Mouse (Mus musculus) urinary bladder, postnatal 36 days (tissue): ENCODE measurements around the gene Tbx1.

Experiments used
- DNase-seq, 2 experiments: peaks; one replicate each; pipeline ENCODE4 v3.0.0; 2022; ENCODE audit warnings: low spot score in 2 of 2, mixed read lengths in 1 of 2

Gene Tbx1

DNA sequence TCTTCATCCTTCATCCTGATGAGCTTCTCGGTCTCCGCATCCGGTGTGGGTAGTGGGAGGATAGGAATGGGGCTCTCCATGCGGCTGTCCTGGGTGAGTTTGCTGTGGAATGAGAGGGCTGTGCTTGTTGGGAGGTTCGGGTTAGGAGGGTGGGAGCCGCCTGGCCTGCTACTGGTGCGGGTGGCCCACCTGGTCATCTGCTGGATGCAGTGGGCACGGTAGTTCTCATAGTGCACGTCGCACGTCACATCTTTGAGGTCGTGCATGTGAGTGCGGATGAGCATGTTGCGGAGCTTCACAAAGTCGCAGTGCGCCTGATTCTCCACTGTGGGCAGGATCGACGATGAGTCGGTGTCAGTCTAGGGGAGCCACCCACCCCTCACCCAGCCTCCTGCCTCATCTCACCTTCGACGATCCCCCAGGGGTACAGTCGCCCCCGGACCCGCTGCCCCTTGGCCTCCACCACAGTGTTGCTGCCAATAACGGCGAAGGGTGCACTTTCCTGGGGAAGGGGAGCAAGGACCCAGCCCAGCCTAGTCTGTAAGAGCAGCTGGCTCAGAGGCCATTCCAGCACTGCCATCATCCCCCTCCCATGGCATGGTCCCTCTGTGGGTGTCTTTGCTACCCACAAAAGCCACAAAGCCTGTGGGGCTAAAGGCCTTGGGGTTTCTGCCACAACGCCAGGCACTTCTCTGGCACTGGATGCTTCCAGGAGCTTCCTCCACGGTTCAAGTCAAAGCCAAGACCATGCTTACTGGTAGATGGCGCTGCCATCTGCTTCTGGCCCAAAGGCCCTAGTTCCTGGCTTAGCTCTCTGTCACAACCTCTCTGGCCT is 32.7 kb upstream of the Tbx1 start:
- DNase-seq, result no peak

DNA sequence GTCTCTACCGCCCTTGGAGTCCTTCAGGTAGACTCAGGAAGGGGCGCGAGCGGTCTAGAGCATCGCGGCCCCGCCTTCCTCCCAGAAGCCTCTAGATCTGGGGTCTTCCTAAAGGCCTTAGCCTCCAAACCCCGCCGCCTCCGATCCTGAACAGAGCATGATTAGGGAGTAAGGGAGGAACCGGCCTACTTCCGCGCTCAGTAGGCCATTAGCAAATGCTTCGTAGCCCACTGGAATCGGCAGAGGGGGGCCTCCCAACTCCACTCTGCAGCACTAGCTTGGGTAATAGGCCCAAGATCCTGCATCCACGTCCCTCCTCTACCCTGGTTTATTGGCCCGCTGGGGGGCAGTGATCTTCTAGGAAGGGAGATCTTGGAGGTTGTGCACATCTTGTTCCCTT is 31.5 kb upstream of the Tbx1 start, which contains the start of gene Gp1bb:
Gene Gp1bb (minus strand): TSS at position 385 of the 400 bp plus-strand sequence.
- no peak for DNase-seq

DNA sequence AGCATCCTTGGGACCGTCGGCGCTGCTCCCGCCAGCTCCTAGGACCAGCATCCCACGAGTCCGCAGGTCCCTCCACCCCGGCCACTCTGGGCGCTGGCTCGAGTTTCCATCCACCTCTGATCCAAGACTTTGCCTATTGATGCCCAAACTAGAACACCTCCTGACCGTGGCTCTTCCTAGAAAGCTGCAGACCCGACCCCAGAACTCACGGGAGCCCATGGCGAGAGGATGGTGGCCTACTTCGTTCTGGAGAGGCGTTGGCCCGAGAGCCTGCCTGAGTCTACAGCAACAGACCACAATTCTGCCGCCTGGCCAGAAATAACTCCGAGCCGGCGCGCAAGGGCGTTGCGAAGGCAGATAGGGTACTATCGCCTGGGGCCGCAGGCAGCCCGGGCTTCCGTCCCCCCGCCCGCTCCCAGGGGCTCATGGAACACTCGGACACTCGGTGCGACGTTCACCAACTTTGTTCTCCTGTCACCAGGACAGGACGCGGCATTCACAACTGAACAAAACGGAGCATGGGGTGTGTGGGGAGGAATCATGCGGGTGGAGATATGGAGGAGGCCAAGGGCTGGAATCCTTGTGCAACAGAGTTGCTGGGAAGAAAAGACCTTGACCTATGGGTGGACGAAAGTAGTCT is 31.0 kb upstream of the Tbx1 start:
- DNase-seq, result no peak

DNA sequence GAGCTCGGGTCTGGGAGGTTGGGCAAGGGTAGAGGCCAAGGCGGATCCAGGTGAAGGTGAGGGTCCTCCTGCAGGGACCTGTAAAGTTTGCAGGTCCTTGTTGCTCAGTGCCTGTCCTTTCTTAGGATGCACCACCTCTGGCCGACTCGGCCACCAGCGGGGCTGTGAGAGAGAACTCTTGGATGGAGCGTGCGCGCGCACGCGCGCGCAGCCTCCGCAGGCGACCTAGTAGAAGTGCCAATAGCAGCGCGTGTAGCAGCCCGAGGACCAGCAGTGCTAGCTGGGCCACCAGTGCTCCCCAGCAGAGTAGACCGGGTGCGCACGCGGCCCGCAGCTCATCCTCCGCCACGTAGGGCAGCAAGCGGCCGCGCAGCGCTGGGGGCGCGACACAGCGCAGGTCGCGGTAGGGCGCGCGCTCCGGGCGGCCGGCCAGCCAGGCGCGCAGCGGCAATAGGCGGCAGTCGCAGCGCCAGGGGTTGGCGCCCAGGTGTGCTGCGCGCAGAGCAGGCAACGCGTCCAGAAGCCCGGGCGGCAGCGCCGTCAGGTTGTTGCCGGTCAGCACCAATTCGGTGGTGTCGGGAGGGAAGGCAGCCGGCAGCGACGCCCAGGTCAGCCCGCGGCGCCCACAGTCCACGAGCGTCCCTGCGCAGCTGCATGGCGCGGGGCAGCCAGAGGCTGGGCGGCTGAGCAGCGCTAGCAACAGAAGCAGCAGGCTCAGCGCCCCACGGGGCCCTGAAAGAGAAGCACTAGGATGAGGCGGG is 30.3 kb upstream of the Tbx1 start:
- no peak for DNase-seq

DNA sequence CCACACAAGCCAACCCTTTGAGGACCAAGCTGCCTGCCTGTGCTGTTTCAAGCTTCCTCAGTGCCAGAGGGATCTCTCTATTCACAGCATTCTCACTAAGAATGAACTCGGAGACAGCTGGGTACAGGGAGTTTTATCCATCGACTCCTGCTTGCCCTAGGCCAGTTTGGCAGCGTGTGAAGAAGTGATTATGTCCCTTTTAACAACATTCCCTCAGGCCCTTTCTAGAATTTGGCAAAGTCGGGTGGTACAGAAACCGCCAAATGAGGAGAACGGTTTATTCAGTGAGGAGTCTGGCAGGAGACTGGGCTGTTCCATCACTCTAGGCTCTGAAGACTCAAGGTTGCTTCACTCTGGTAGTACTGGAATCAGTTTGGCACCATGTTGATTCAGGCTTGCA is 29.7 kb upstream of the Tbx1 start:
- no peak for DNase-seq

DNA sequence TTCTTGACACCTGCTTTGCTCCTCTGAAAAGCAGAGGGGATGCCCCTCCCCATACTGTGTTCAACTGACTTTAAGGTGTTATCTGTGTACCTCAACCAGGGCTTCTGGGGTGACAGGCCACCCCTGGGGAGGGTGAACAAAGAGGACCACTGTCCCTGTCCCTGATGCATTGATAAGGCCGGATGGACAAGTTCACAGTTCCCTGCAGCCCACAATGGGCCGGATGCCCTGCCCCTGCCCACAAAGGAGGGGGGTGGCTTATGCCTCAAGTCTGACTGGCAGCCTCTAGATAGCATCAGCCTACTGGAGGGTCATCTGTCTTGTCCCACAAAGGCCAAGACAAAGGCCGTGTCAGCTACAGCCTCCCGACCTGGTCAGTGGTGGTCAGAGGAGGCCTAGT is 28.6 kb upstream of the Tbx1 start:
- DNase-seq, result no peak

DNA sequence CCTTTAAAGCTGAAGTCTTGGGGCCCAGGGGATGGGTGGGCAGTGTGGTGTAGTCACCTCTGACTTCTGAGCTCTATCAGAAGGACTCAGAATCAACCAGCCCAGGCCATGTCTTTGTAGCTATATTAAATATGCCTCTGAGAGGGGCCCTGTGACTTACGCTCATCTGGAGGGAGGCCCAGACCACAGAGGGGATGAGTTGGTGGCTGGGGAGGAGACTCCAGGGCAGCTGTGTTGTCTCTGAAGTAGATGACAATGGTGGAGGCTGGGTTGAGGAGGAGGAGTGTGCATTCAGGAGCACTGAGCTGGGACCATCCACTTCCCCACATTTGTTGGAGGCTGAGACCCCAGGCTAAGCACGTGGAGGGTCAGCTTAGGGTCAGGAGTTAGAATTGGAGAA is 27.8 kb upstream of the Tbx1 start:
- no peak for DNase-seq

DNA sequence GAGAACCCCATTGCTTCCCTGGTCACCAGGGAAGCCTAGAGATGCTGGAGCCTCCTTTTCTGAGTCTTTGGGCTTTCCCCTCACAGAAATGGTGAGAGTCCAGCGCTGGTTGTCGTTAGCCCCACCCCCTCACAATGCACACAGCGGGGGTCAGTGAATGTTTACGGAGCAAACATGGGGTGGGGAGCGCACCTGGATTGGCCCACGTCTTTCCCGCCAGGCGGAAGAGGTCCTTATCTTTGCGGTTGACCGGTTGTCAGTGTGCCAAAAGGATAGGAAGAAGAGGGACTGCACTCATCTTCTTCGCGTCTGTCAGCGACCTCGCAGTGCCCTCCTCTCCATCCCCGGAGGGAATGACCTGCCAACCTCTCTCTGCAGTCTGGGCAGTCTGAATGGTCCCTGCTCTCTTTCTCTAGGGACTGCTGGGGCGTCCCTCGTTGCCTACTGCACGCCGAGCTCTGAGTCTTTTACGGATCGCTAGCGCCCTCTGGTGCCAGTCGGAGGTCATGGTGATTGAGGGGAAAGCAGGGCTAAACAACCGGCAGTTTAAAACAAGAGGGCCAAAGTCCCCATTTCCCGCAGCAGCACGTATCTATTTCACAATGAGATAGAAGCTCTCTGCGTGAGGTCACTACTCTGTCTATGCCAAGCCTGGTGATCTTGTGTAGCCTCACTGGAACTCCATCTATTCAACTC is 27.0 kb upstream of the Tbx1 start:
- peak; percentile 87 to 89 for DNase-seq

DNA sequence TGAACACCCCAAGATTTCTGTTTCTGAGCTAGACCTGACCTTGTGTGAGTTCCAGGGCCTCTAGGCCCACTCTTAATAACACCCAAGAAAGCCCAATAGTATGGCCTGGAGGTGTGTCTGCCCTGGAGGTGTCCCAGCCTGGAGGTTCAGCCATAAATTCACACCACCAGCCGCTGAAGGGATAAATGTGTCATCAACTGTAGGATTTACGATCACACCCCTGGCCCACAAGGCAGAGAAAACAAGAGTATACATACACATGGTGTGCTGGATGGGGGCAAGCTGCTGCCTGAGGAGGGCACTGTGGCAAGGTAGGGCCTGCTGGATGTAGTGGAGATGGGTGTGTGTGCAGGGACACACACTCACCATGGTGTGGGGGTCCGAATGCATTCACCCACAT is 22.8 kb upstream of the Tbx1 start:
- no peak for DNase-seq

DNA sequence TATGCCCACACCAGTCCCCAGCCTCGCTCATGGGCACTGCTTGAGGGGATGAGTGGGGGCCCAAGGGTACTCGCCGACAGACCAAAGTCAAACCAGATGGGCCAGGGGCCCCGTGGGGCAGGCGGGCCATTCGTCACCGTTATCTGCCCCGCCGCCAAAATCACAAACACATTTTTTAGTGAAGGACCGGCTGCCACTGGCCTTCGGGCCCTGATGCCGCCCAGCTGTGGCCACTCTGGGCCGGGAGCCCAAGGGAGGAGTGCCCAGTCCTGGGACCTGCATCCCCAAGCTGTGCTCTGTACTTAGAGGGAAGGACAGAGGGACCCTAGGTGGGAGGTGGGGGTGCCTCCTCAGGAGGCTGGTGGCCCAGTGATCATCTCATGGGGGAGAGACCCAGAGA is 21.3 kb upstream of the Tbx1 start:
- DNase-seq, result no peak

DNA sequence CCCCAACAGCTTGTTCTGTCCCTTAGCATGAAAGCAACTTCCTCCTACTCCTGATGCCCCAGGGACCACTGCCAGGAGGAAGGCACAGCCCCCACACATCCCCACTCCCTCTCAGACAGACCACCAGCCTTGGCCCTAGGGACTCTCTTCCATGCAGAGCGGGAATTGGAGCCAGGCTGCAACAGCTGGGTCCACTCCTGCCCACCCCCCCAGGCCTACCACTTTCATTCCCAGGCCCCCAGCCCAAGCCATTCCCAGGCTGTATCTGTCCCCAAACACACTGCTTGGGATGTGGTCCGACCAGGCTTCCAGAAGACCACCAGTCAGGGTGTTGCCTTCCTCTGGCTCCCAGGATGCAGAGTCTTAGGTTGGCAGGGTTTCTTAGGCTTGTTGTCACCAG is 18.6 kb upstream of the Tbx1 start:
- DNase-seq, result no peak

DNA sequence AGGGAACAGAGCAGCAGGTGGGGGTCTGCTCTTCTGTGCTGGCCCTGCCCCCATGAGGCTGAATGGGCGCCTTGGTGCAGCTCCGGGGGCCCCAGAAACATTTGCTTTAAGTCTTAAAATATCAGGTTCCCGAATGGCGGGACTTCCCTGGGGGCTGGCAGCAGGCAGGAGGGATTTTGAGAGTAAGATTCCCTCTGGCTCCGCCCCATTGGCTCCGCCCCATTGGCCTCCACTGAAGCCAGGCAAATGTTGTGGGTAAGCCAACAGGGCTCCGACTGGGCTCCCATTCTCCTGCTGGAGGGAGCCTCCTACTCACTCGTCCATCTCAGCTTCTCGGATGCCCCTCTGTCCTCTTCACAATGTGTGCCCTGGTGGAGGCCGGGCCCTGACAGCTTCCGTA is 17.8 kb upstream of the Tbx1 start:
- no peak for DNase-seq

DNA sequence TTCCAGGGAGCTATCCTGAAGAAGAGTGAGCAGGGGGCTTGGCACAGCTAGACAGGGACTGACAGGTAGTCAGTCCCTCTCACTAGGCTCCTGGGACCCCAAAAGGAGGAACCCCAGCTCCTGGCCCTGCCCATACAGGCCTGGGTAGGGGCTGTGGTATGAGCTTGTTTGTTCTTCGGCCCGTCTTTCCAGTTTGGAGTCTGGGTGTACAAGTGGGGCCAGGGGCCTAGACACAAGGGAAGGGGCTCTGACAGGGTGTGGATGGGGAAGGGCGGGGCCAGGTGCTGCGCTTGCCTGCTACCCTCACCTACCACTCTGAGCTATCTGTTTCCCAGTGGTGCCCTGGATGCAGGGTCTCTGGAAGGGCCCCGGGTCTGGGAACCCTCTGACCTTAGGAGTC is 15.2 kb upstream of the Tbx1 start:
- peak in 1 of 2 experiments; percentile 36 for DNase-seq

DNA sequence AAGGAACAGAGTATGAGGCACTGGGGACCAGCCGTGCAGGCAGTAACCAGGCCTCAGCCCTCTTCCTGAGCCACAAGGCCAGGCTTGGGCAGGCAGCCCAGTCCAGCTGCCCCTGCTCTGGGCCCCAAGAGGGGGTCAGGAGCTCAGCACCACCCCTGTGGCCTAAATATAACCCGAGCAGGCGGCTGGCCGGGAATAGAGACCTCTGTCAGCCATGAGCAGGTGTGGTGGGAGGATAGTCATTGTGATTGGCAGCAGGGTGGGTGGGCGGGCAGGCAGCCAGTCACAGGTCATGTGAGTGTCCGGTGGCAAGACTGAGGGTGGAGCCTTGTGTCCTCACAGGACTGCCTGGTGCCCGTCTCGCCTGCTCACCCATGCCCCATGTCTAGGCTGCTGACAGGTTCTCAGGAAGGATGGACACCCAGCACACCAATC is 13.8 kb upstream of the Tbx1 start:
- no peak for DNase-seq

DNA sequence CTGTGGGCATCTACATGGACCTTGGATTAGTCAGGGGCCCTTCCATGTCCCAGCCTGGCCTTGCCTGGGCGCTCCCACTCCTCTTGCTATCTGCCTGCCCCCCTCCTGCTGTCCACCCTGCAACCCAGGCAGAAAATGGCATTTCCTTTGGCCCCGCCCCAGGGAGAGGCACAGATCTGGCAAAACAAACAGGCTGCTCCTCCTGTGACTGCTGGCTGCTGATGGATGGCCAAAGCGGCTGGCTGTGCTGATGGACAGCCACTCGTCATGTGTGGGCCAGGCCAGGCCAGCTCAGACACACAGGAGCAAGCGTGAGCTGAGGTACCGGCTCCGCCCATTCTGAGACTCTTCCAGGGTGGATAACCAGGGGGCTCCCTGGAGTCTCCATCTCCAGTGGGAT is 11.0 kb upstream of the Tbx1 start:
- DNase-seq, result peak in 1 of 2 experiments; percentile 28

DNA sequence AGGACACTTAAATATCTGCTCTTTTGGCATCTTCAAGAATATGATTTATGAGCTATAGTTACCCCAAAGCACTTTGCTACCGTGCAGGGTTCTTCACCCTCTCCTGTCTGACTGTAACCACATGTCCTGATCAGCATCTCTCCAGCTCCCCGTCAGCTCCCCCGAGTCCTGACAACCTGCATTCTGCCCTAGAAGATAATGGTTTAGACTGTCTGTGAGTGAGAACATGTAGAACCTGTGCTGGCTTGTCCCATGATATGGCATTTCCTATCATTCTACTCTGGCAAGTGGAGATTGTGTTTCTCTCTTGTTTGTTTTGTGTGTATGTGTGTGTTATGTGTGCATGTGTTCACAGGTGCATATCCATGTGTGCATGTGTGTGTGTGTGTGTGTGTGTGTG is 7.5 kb upstream of the Tbx1 start:
- no peak for DNase-seq

DNA sequence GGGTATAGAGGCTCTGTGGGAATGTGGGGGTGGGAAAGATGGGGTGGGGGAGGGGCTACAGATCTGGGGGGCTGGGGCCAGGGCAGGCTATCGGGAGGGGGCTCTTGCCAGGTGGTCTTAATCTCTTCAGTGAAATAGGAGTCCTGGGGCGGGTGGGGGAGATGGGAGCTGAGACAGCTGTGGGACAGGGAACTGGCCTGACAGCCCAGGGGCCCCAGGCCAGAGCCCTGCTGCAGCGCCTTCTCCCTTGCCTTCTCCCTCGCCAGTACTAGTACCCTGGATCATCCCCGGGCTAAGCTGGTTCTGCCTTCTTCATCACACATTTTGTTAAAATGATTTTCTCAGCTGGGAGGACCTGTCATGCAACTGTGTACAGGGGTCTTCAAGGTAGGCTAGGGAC is 5.8 kb upstream of the Tbx1 start:
- no peak for DNase-seq

DNA sequence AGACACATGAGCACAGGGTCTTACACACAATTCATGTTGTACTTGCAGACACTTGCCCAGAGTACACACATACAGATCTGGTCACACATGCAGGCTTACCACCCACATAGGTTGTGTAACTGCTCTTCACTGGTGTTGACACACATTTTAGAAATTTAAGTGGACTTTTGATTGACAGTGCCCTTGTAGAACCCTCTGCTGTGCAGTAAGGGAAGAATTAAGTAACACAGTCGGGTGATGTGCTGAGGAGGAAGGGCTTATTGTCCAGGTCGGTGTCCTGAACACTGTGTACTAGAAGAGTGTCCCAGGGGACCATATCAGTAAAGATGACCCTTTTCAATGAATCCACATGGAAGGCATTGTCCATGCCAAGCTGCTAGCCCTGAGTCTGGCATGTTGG is 3.5 kb upstream of the Tbx1 start:
- no peak for DNase-seq

DNA sequence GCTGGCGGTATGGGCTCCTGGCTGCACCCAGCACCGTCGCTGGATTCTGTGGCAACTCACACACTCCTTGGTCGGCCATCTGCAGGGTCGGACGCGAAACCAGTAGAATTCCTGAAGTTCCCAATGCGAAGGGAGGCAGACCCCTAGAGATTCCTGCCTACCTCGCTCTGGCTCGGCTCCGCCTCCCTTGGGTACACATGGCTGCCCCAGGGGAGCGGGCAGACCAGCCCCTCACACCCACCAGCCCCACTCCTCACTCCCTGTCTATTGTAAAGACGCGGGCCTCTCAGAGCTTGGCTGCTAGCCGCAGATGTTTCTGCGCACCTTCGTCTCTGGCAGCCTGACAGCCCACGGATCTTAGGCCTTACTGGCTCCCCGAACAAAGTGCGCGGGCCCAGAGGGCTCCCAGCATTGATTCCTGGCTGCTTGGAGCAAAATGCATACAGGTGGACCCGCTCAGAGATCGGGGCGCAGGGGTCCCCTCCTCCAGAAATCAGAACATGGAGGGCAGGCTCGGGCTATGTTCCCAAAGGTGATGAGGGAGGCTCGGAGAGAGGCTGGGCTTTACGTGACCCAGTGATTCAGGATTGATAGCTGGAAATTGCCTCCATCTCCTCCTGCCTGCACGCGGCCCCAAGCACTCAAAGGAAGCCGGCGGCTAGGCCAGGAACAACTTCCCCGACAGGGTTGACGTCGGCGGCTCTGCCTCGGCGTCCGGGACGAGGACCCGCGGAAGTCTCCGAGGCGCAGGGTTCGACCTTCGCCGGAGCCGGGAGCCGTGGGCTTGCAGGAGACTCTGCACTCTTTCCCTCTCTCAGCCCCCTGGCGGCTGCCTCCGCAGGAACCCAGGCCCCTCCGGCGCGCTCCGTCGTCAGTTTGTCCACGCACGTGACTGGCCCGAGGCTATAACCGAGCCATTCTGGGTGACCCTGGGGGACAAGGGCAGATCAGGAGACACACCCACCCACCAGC is 862 bp upstream of the Tbx1 start:
- no peak for DNase-seq

DNA sequence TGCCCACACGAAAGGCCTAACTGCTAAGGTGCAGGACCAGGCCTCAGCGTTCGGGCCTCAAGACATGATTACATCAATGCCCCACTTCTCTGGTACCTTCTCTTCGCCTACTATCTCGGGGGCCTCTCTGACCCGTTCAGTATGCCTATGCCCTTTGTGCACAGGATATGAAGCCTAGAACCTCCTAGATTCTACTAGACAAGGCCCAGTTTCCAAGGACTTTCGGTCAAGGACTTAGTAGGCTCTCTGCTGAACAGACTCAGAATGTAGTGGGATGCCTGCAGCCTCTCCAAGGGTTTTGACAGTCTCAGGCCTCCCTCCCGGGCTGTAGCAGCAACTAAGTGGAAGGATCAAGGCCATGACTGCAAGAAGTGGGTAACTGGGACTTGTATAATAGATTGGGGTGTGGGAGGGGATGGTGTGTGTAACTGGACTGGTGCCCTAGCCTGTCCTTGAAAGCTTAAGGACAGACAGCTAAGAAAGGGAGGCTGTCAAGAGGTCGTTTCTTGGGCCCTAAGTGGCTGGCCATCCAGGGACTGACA is 1.3 kb downstream of the Tbx1 start:
- no peak for DNase-seq

DNA sequence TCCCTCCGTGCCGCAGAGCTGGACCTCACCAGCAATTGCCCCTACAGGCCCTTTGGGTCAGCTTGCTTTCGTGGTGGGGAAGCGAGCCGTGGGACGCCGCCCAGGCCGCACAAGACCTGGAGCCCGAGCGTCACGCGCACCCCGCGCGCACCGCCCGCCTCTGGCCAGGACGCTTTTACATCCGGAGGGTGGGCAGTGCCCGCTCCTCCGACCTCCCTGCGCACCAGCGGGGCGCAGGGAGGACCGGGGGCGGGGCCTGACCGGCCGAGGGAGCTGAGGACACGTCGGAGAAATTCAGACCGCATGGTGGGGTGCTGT is 1.8 kb downstream of the Tbx1 start:
- DNase-seq, result no peak
